Mouse (Mus musculus) forebrain, embryonic 11.5 days (tissue): ENCODE measurements around the gene Mavs. TPM values are rescaled to one million over a fixed set of nuclear protein-coding genes. Genes with fewer than 3 reads are reported as not detected.
A peak's percentile ranks its signal among the peaks of the same experiment; 100 is the strongest.
"Not testable (repeated sequence)": the region's sequence is repeated elsewhere in the genome, so short reads cannot be mapped to it uniquely, and the experiment has no call there.

Source experiments
- ATAC-seq: fragments of 200-750 bp; cut with Nextera tagmentation; replicated peaks from 2 replicates; pipeline ENCODE4 v1.8.0; 2017; ENCODE audit warnings: moderate TSS enrichment; ENCODE audit not compliant: low FRiP score
- DNase-seq: peaks from one replicate; pipeline ENCODE4 v3.0.0-alpha.2; 2017; ENCODE audit warnings: low spot score
- H3K27ac ChIP-seq: fragments of 300-500 bp; sonication (generic); 2 replicates; pipeline ENCODE4 v1.5.1; 2014; ENCODE audit warnings: low read depth, low read length
- H3K27me3 ChIP-seq: fragments of 300-500 bp; sonication (generic); 2 replicates; pipeline ENCODE4 v1.6.1; 2014; ENCODE audit warnings: mild to moderate bottlenecking, low read length, mixed read lengths; ENCODE audit not compliant: control insufficient read depth, insufficient read depth
- H3K36me3 ChIP-seq: fragments of 300-500 bp; sonication (generic); 2 replicates; pipeline ENCODE4 v1.6.1; 2014; ENCODE audit warnings: mild to moderate bottlenecking, low read length, moderate library complexity, mixed read lengths; ENCODE audit not compliant: control insufficient read depth, insufficient read depth
- H3K4me1 ChIP-seq: fragments of 300-500 bp; sonication (generic); replicated peaks from 2 replicates; pipeline ENCODE4 v1.6.1; 2014; ENCODE audit warnings: low read length, mixed read lengths; ENCODE audit not compliant: control insufficient read depth, insufficient read depth
- H3K4me2 ChIP-seq: fragments of 300-500 bp; sonication (generic); 2 replicates; pipeline ENCODE4 v1.6.1; 2014; ENCODE audit warnings: low read depth, mild to moderate bottlenecking, low read length, moderate library complexity, mixed read lengths; ENCODE audit not compliant: severe bottlenecking
- H3K4me3 ChIP-seq: fragments of 300-500 bp; sonication (generic); 2 replicates; pipeline ENCODE4 v1.5.1; 2014; ENCODE audit warnings: low read depth, low read length
- H3K9ac ChIP-seq: fragments of 300-500 bp; sonication (generic); 2 replicates; pipeline ENCODE4 v1.6.1; 2014; ENCODE audit warnings: low read length
- H3K9me3 ChIP-seq: fragments of 300-500 bp; sonication (generic); 2 replicates; pipeline ENCODE4 v1.6.1; 2016; ENCODE audit warnings: low read length, mixed read lengths; ENCODE audit not compliant: control insufficient read depth
- WGBS: fragments of 180-500 bp; shearing (Covaris S2); extraction: QIAGEN DNeasy Blood & Tissue Kit; methylation state at CpG from one replicate; pipeline ENCODE4 v1.1.7; 2014; 5-methylcytosine and 5-hydroxymethylcytosine counted together
- polyA plus RNA-seq: library from polyadenylated mRNA; unstranded; fragments of >200 nt; fragmentation: Nextera tagmentation; extraction: Ambion mirVana; gene quantifications from 2 replicates; pipeline ENCODE4 v1.2.1, GENCODE M21; 2014

Gene Mavs
- polyA plus RNA-seq, 1 experiment from 2014 or later = 16.6 TPM

- DNase-seq (no peak), ATAC-seq (no peak)
- WGBS = 77% methylated on average over 3 of the region's 3 CpGs
- Histone ChIP-seq H3K27ac (no peak overlapping the region), H3K4me3 (no peak overlapping the region), H3K4me1 (no peaks in the 10 kb centered on the region), H3K9ac (no peak overlapping the region), H3K36me3 (no peaks in the 10 kb centered on the region), H3K27me3 (no peaks in the 10 kb centered on the region), H3K9me3 (no peaks in the 10 kb centered on the region), H3K4me2 (no peak overlapping the region)
Observed at GRCm38 (mm10) chr2:131221853-131222515, 11.9 kb upstream of the Mavs start.

- Histone ChIP-seq H3K9ac (no peak overlapping the region), H3K27me3 (no peaks in the 10 kb centered on the region), H3K9me3 (no peaks in the 10 kb centered on the region), H3K4me3 (no peak overlapping the region), H3K27ac (no peak overlapping the region), H3K4me1 (no peaks in the 10 kb centered on the region), H3K4me2 (no peak overlapping the region), H3K36me3 (no peaks in the 10 kb centered on the region)
- ATAC-seq (no peak), DNase-seq (no peak)
- WGBS = 67% methylated on average over 5 of the region's 5 CpGs
Observed at GRCm38 (mm10) chr2:131222562-131222961, 11.3 kb upstream of the Mavs start.

- Histone ChIP-seq H3K9ac (no peak overlapping the region), H3K4me1 (no peaks in the 10 kb centered on the region), H3K27me3 (no peaks in the 10 kb centered on the region), H3K27ac (no peak overlapping the region), H3K36me3 (no peaks in the 10 kb centered on the region), H3K4me2 (no peak overlapping the region), H3K9me3 (no peaks in the 10 kb centered on the region), H3K4me3 (no peak overlapping the region)
- DNase-seq (no peak), ATAC-seq (no peak)
- 78% methylated on average over 1 of the region's 1 CpGs for WGBS
Observed at GRCm38 (mm10) chr2:131223569-131223968, 10.3 kb upstream of the Mavs start.

GRCm38 (mm10) chr2:131225178-131225577 lies 8.7 kb upstream of the Mavs start:
- Histone ChIP-seq H3K27me3 (no peaks in the 10 kb centered on the region), H3K27ac (no peak overlapping the region), H3K4me1 (no peaks in the 10 kb centered on the region), H3K9ac (no peak overlapping the region), H3K9me3 (no peaks in the 10 kb centered on the region), H3K4me3 (no peak overlapping the region), H3K4me2 (no peak overlapping the region), H3K36me3 (no peaks in the 10 kb centered on the region)
- DNase-seq (no peak), ATAC-seq (no peak)
- WGBS = 93% methylated on average over 6 of the region's 6 CpGs

- not testable (repeated sequence) for H3K9me3 ChIP-seq, H3K36me3 ChIP-seq, DNase-seq, H3K27me3 ChIP-seq, H3K4me1 ChIP-seq, H3K27ac ChIP-seq, ATAC-seq, H3K4me2 ChIP-seq, H3K9ac ChIP-seq, H3K4me3 ChIP-seq
- 72% methylated on average over 2 of the region's 2 CpGs for WGBS
Observed at GRCm38 (mm10) chr2:131226669-131227068, 7.2 kb upstream of the Mavs start.

- Histone ChIP-seq H3K27ac (no peak overlapping the region), H3K4me2 (no peak overlapping the region), H3K9ac (no peak overlapping the region), H3K27me3 (no peaks in the 10 kb centered on the region), H3K36me3 (no peaks in the 10 kb centered on the region), H3K4me3 (no peak overlapping the region), H3K9me3 (no peaks in the 10 kb centered on the region), H3K4me1 (no peaks in the 10 kb centered on the region)
- ATAC-seq (no peak), DNase-seq (no peak)
- WGBS = 91% methylated on average over 3 of the region's 3 CpGs
Observed at GRCm38 (mm10) chr2:131227243-131227642, 6.6 kb upstream of the Mavs start.

GRCm38 (mm10) chr2:131232558-131232957 lies 1.3 kb upstream of the Mavs start:
- H3K4me1 ChIP-seq = peaks cover 4% of the 10 kb centered on the region; the same call in 1 of the 2 replicates
- H3K27me3 ChIP-seq = no peaks in the 10 kb centered on the region
- no peaks in the 10 kb centered on the region for H3K9me3 ChIP-seq
- no peak overlapping the region for H3K4me2 ChIP-seq
- H3K4me3 ChIP-seq = no peak overlapping the region
- ATAC-seq (no peak), DNase-seq (no peak)
- no peaks in the 10 kb centered on the region for H3K36me3 ChIP-seq
- 84% methylated on average over 2 of the region's 2 CpGs for WGBS
- H3K9ac ChIP-seq = no peak overlapping the region
- no peak overlapping the region for H3K27ac ChIP-seq

- Histone ChIP-seq H3K4me1 (peaks cover 4% of the 10 kb centered on the region; the same call in 1 of the 2 replicates), H3K27ac (no peak overlapping the region), H3K9me3 (no peaks in the 10 kb centered on the region), H3K4me2 (peak overlapping the region; percentile 86), H3K4me3 (peak overlapping the region; percentile 56), H3K27me3 (no peaks in the 10 kb centered on the region), H3K9ac (peak overlapping the region; percentile 73), H3K36me3 (no peaks in the 10 kb centered on the region)
- DNase-seq (no peak), ATAC-seq (peak; percentile 40)
- 15% methylated on average over 28 of the region's 28 CpGs for WGBS
Observed at GRCm38 (mm10) chr2:131234127-131234650, 326 bp downstream of the Mavs start.
